Mouse (Mus musculus): ENCODE measurements around the gene Pecam1. TPM values are rescaled to one million over a fixed set of nuclear protein-coding genes. Genes with fewer than 3 reads are reported as not detected.

Gene Pecam1
- 0.05 TPM for polyA plus RNA-seq (2021)

GRCm38 (mm10) chr11:106750121-106750751 lies at the start of gene Pecam1:
Gene Pecam1 (minus strand): TSS chr11:106750628.
- ChIA-PET CTCF (no interaction called here), POLR2A (no interaction called here)
- ATAC-seq (no peak), DNase-seq (ENCODE audit: low read depth, low spot score) (no peak)
- in situ Hi-C loops (cut with MboI; ENCODE audit: low pct_unique_long_range_greater_than_20kb), result loop anchor here (25.0 kb wide), 1 partner anchor 238 kb away; no protein-coding TSS in a partner anchor
- TF ChIP-seq CTCF (IDR thresholded peaks at IDR 0.05), result no peak
- no peaks in the 10 kb centered on the region for H3K27me3 ChIP-seq

GRCm38 (mm10) chr11:106795679-106796078 lies 45.3 kb upstream of the Pecam1 start:
- ChIA-PET CTCF (interaction anchor here (1.7 kb wide), 1 partner anchor 11 kb away, joined by 5 read pairs; no protein-coding TSS in a partner anchor), POLR2A (no interaction called here)
- DNase-seq (ENCODE audit: low read depth, low spot score) (no peak), ATAC-seq (no peak)
- no peaks in the 10 kb centered on the region for H3K27me3 ChIP-seq
- in situ Hi-C loops (cut with MboI; ENCODE audit: low pct_unique_long_range_greater_than_20kb), result no loop called here
- TF ChIP-seq CTCF (IDR thresholded peaks at IDR 0.05), result no peak

- ChIA-PET CTCF (no interaction called here), POLR2A (interaction anchor here (0.6 kb wide), 1 partner anchor 7 kb away, joined by 4 read pairs; no protein-coding TSS in a partner anchor)
- H3K27me3 ChIP-seq, result no peaks in the 10 kb centered on the region
- in situ Hi-C loops (cut with MboI; ENCODE audit: low pct_unique_long_range_greater_than_20kb), result no loop called here
- DNase-seq (ENCODE audit: low read depth, low spot score), result no peak
- no peak for ATAC-seq
- TF ChIP-seq CTCF (IDR thresholded peaks at IDR 0.05), result no peak
Observed at GRCm38 (mm10) chr11:106793846-106794245, 43.4 kb upstream of the Pecam1 start.

- H3K27me3 ChIP-seq, result no peaks in the 10 kb centered on the region
- ChIA-PET POLR2A (interaction anchor here (0.5 to 3.0 kb wide), 3 partner anchors 10 to 166 kb away, joined by 5 to 16 read pairs (median 9); partner anchors contain the start of gene Polg2), CTCF (interaction anchor here (1.9 kb wide), 1 partner anchor 10 kb away, joined by 4 read pairs; the partner anchor contains the start of gene Polg2)
- no peak for ATAC-seq
- no peak for DNase-seq (ENCODE audit: low read depth, low spot score)
- no peak for TF ChIP-seq CTCF (IDR thresholded peaks at IDR 0.05)
- in situ Hi-C loops (cut with MboI; ENCODE audit: low pct_unique_long_range_greater_than_20kb), result no loop called here
Observed at GRCm38 (mm10) chr11:106789649-106790048, 39.2 kb upstream of the Pecam1 start.

- peak; percentile 91 for DNase-seq (ENCODE audit: low read depth, low spot score)
- no peak for TF ChIP-seq CTCF (IDR thresholded peaks at IDR 0.05)
- ATAC-seq, result peak; percentile 75
- H3K27me3 ChIP-seq, result no peaks in the 10 kb centered on the region
- in situ Hi-C loops (cut with MboI; ENCODE audit: low pct_unique_long_range_greater_than_20kb), result no loop called here
- ChIA-PET CTCF (no interaction called here), POLR2A (interaction anchor here (0.5 to 3.0 kb wide), 5 partner anchors 9 to 165 kb away, joined by 3 to 16 read pairs (median 5); partner anchors contain the start of gene Polg2)
Observed at GRCm38 (mm10) chr11:106788775-106789459, 38.5 kb upstream of the Pecam1 start, which contains the start of the genes Ddx5 and Cep95. Gene Ddx5 (minus strand): TSS chr11:106789185. Gene Cep95 (plus strand): TSS chr11:106789252.

- DNase-seq (ENCODE audit: low read depth, low spot score) (peak; percentile 64), ATAC-seq (peak; percentile 52)
- ChIA-PET POLR2A (interaction anchor here (0.6 to 3.0 kb wide), 4 partner anchors 9 to 11 kb away, joined by 5 to 16 read pairs (median 5); partner anchors contain the start of gene Polg2), CTCF (no interaction called here)
- in situ Hi-C loops (cut with MboI; ENCODE audit: low pct_unique_long_range_greater_than_20kb), result no loop called here
- H3K27me3 ChIP-seq, result no peaks in the 10 kb centered on the region
- TF ChIP-seq CTCF (IDR thresholded peaks at IDR 0.05), result no peak
Observed at GRCm38 (mm10) chr11:106788026-106788774, 37.8 kb upstream of the Pecam1 start.

GRCm38 (mm10) chr11:106787131-106788025 lies 37.0 kb upstream of the Pecam1 start:
- in situ Hi-C loops (cut with MboI; ENCODE audit: low pct_unique_long_range_greater_than_20kb), result no loop called here
- no peaks in the 10 kb centered on the region for H3K27me3 ChIP-seq
- peak; percentile 13 for ATAC-seq
- no peak for DNase-seq (ENCODE audit: low read depth, low spot score)
- POLR2A ChIA-PET, result interaction anchor here (1.2 to 3.0 kb wide), 2 partner anchors 8 to 10 kb away, joined by 5 to 16 read pairs; partner anchors contain the start of gene Polg2
- no peak for TF ChIP-seq CTCF (IDR thresholded peaks at IDR 0.05)
- CTCF ChIA-PET, result no interaction called here

GRCm38 (mm10) chr11:106785043-106785442 lies 34.6 kb upstream of the Pecam1 start:
- CTCF ChIA-PET, result no interaction called here

GRCm38 (mm10) chr11:106784476-106784875 lies 34.0 kb upstream of the Pecam1 start:
- no peaks in the 10 kb centered on the region for H3K27me3 ChIP-seq
- DNase-seq (ENCODE audit: low read depth, low spot score) (no peak), ATAC-seq (no peak)
- ChIA-PET CTCF (no interaction called here), POLR2A (no interaction called here)
- TF ChIP-seq CTCF (IDR thresholded peaks at IDR 0.05), result no peak
- in situ Hi-C loops (cut with MboI; ENCODE audit: low pct_unique_long_range_greater_than_20kb), result no loop called here

More at GRCm38 (mm10) chr11:106785043-106785442, 34.6 kb upstream of the Pecam1 start:
- DNase-seq (ENCODE audit: low read depth, low spot score), result no peak
- in situ Hi-C loops (cut with MboI; ENCODE audit: low pct_unique_long_range_greater_than_20kb), result no loop called here
- no peak for TF ChIP-seq CTCF (IDR thresholded peaks at IDR 0.05)
- no peak for ATAC-seq
- no peaks in the 10 kb centered on the region for H3K27me3 ChIP-seq
- POLR2A ChIA-PET, result no interaction called here

Data from Patski (cell line).